Mouse (Mus musculus): ENCODE measurements around the gene 5430427O19Rik. TPM values are rescaled to one million over a fixed set of nuclear protein-coding genes. Genes with fewer than 3 reads are reported as not detected.

The 5430427O19Rik gene
- polyA plus RNA-seq, 1 experiment from 2014 or later, result 0.48 TPM

GRCm38 (mm10) chrX:85875951-85876350, 5.8 kb downstream of the 5430427O19Rik start:
- Histone ChIP-seq H3K27ac (ENCODE audit: low read length) (no peak overlapping the region), H3K4me1 (ENCODE audit: control insufficient read depth, low read depth, low read length) (no peaks in the 10 kb centered on the region), H3K4me3 (ENCODE audit: low read depth, low read length) (no peak overlapping the region), H3K9ac (ENCODE audit: low read depth, low read length) (no peak overlapping the region), H3K4me2 (ENCODE audit: low read depth, low read length) (no peak overlapping the region), H3K27me3 (ENCODE audit: control insufficient read depth, insufficient read depth, low read depth, low read length) (no peaks in the 10 kb centered on the region), H3K9me3 (replicated peaks; ENCODE audit: control insufficient read depth, low read length) (no peaks in the 10 kb centered on the region), H3K36me3 (ENCODE audit: control insufficient read depth, insufficient read depth) (no peaks in the 10 kb centered on the region)
- 0 out of 2 replicates have a peak, but pooled peaks have one; percentile 39 for ATAC-seq (ENCODE audit: low read depth)

GRCm38 (mm10) chrX:85877747-85878146, 7.6 kb downstream of the 5430427O19Rik start:
- Histone ChIP-seq H3K36me3 (ENCODE audit: control insufficient read depth, insufficient read depth) (no peaks in the 10 kb centered on the region), H3K4me3 (ENCODE audit: low read depth, low read length) (no peak overlapping the region)
- WGBS (ENCODE audit: insufficient replicate concordance), result 60% methylated on average over 2 of the region's 2 CpGs

GRCm38 (mm10) chrX:85878293-85878692, 8.1 kb downstream of the 5430427O19Rik start:
- Histone ChIP-seq H3K4me3 (ENCODE audit: low read depth, low read length) (no peak overlapping the region), H3K4me1 (ENCODE audit: control insufficient read depth, low read depth, low read length) (no peaks in the 10 kb centered on the region), H3K9ac (ENCODE audit: low read depth, low read length) (no peak overlapping the region), H3K4me2 (ENCODE audit: low read depth, low read length) (no peak overlapping the region), H3K27me3 (ENCODE audit: control insufficient read depth, insufficient read depth, low read depth, low read length) (no peaks in the 10 kb centered on the region), H3K9me3 (replicated peaks; ENCODE audit: control insufficient read depth, low read length) (no peaks in the 10 kb centered on the region), H3K27ac (ENCODE audit: low read length) (no peak overlapping the region), H3K36me3 (ENCODE audit: control insufficient read depth, insufficient read depth) (no peaks in the 10 kb centered on the region)
- peak; percentile 54; the same call in 1 of the 2 replicates for ATAC-seq (ENCODE audit: low read depth)

More at GRCm38 (mm10) chrX:85877747-85878146, 7.6 kb downstream of the 5430427O19Rik start:
- ATAC-seq (ENCODE audit: low read depth), result peak; percentile 54
- Histone ChIP-seq H3K9ac (ENCODE audit: low read depth, low read length) (no peak overlapping the region), H3K4me1 (ENCODE audit: control insufficient read depth, low read depth, low read length) (no peaks in the 10 kb centered on the region), H3K9me3 (replicated peaks; ENCODE audit: control insufficient read depth, low read length) (no peaks in the 10 kb centered on the region), H3K27ac (ENCODE audit: low read length) (no peak overlapping the region), H3K4me2 (ENCODE audit: low read depth, low read length) (no peak overlapping the region), H3K27me3 (ENCODE audit: control insufficient read depth, insufficient read depth, low read depth, low read length) (no peaks in the 10 kb centered on the region)

- WGBS (ENCODE audit: insufficient replicate concordance), result 42% methylated on average over 7 of the region's 7 CpGs
- H3K9ac ChIP-seq (ENCODE audit: low read depth, low read length), result no peak overlapping the region
- H3K36me3 ChIP-seq (ENCODE audit: control insufficient read depth, insufficient read depth), result no peaks in the 10 kb centered on the region
- no peaks in the 10 kb centered on the region for H3K9me3 ChIP-seq (replicated peaks; ENCODE audit: control insufficient read depth, low read length)
- no peaks in the 10 kb centered on the region for H3K27me3 ChIP-seq (ENCODE audit: control insufficient read depth, insufficient read depth, low read depth, low read length)
- no peak overlapping the region for H3K4me2 ChIP-seq (ENCODE audit: low read depth, low read length)
- no peak overlapping the region for H3K4me3 ChIP-seq (ENCODE audit: low read depth, low read length)
- no peaks in the 10 kb centered on the region for H3K4me1 ChIP-seq (ENCODE audit: control insufficient read depth, low read depth, low read length)
- ATAC-seq (ENCODE audit: low read depth), result no peak
- H3K27ac ChIP-seq (ENCODE audit: low read length), result no peak overlapping the region
These were observed 9.2 kb downstream of the 5430427O19Rik start for GRCm38 (mm10) chrX:85879198-85879977.

GRCm38 (mm10) chrX:85886651-85887050, 16.5 kb downstream of the 5430427O19Rik start:
- Histone ChIP-seq H3K27me3 (ENCODE audit: control insufficient read depth, insufficient read depth, low read depth, low read length) (no peaks in the 10 kb centered on the region), H3K36me3 (ENCODE audit: control insufficient read depth, insufficient read depth) (no peaks in the 10 kb centered on the region), H3K9me3 (replicated peaks; ENCODE audit: control insufficient read depth, low read length) (no peaks in the 10 kb centered on the region), H3K4me1 (ENCODE audit: control insufficient read depth, low read depth, low read length) (no peaks in the 10 kb centered on the region), H3K9ac (ENCODE audit: low read depth, low read length) (no peak overlapping the region), H3K4me3 (ENCODE audit: low read depth, low read length) (no peak overlapping the region), H3K4me2 (ENCODE audit: low read depth, low read length) (no peak overlapping the region), H3K27ac (ENCODE audit: low read length) (no peak overlapping the region)
- no peak for ATAC-seq (ENCODE audit: low read depth)
- WGBS (ENCODE audit: insufficient replicate concordance), result 46% methylated on average over 5 of the region's 5 CpGs

GRCm38 (mm10) chrX:85901195-85901594, 31.0 kb downstream of the 5430427O19Rik start:
- WGBS (ENCODE audit: insufficient replicate concordance), result 14% methylated on average over 1 of the region's 1 CpGs
- 0 out of 2 replicates have a peak, but pooled peaks have one; percentile 30 for ATAC-seq (ENCODE audit: low read depth)

GRCm38 (mm10) chrX:85919034-85919433, 48.9 kb downstream of the 5430427O19Rik start:
- Histone ChIP-seq H3K9me3 (replicated peaks; ENCODE audit: control insufficient read depth, low read length) (no peaks in the 10 kb centered on the region), H3K36me3 (ENCODE audit: control insufficient read depth, insufficient read depth) (no peaks in the 10 kb centered on the region), H3K4me3 (ENCODE audit: low read depth, low read length) (no peak overlapping the region), H3K27me3 (ENCODE audit: control insufficient read depth, insufficient read depth, low read depth, low read length) (no peaks in the 10 kb centered on the region), H3K4me1 (ENCODE audit: control insufficient read depth, low read depth, low read length) (no peaks in the 10 kb centered on the region), H3K9ac (ENCODE audit: low read depth, low read length) (no peak overlapping the region), H3K27ac (ENCODE audit: low read length) (no peak overlapping the region), H3K4me2 (ENCODE audit: low read depth, low read length) (no peak overlapping the region)
- no peak for ATAC-seq (ENCODE audit: low read depth)
- WGBS (ENCODE audit: insufficient replicate concordance), result 32% methylated on average over 3 of the region's 3 CpGs

More at GRCm38 (mm10) chrX:85901195-85901594, 31.0 kb downstream of the 5430427O19Rik start:
- Histone ChIP-seq H3K27me3 (ENCODE audit: control insufficient read depth, insufficient read depth, low read depth, low read length) (no peaks in the 10 kb centered on the region), H3K4me1 (ENCODE audit: control insufficient read depth, low read depth, low read length) (no peaks in the 10 kb centered on the region), H3K27ac (ENCODE audit: low read length) (no peak overlapping the region), H3K36me3 (ENCODE audit: control insufficient read depth, insufficient read depth) (no peaks in the 10 kb centered on the region), H3K9me3 (replicated peaks; ENCODE audit: control insufficient read depth, low read length) (no peaks in the 10 kb centered on the region), H3K9ac (ENCODE audit: low read depth, low read length) (no peak overlapping the region), H3K4me2 (ENCODE audit: low read depth, low read length) (no peak overlapping the region), H3K4me3 (ENCODE audit: low read depth, low read length) (no peak overlapping the region)

GRCm38 (mm10) chrX:85932991-85933390, 62.8 kb downstream of the 5430427O19Rik start:
- ATAC-seq (ENCODE audit: low read depth), result no peak
- Histone ChIP-seq H3K4me2 (ENCODE audit: low read depth, low read length) (no peak overlapping the region), H3K27ac (ENCODE audit: low read length) (no peak overlapping the region), H3K9ac (ENCODE audit: low read depth, low read length) (no peak overlapping the region), H3K4me1 (ENCODE audit: control insufficient read depth, low read depth, low read length) (no peaks in the 10 kb centered on the region), H3K4me3 (ENCODE audit: low read depth, low read length) (no peak overlapping the region), H3K27me3 (ENCODE audit: control insufficient read depth, insufficient read depth, low read depth, low read length) (no peaks in the 10 kb centered on the region), H3K9me3 (replicated peaks; ENCODE audit: control insufficient read depth, low read length) (no peaks in the 10 kb centered on the region), H3K36me3 (ENCODE audit: control insufficient read depth, insufficient read depth) (no peaks in the 10 kb centered on the region)
- 2% methylated on average over 2 of the region's 2 CpGs for WGBS (ENCODE audit: insufficient replicate concordance)
